Mouse (Mus musculus): ENCODE data around the gene Ccl21a.
"Not testable (repeated sequence)": the region's sequence is repeated elsewhere in the genome, so short reads cannot be mapped to it uniquely, and the experiment has no call there.

The Ccl21a gene

GRCm38 (mm10) chr4:42773893-42774292 lies at the start of gene Ccl21a:
TSS of gene Ccl21a (minus strand) at chr4:42773993.
- not testable (repeated sequence) for DNase-seq (ENCODE audit: low read depth, low spot score)

DNA sequence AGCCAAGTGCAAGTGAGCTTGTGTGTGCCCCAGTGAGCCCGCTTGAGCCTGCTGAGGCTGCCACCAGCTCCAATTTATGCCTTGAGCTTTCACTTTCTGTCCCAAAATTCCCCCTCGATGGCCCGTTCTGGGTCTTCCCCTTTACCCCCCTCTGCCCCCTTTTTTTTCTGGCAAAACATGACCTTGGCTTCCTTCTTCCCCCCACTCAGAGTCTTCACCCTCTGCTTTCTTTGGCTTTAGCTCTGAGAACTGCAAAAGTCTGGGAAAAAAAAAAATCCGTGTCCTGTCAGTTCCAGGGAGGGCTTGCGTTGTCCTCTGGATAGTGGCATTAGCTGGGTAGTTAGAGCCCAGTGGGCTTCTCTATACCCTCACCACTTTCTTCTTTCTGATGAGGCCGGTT lies 17.3 kb downstream of the Ccl21a start, which contains the start of gene Ccl19:
Ccl19 (minus strand) TSS at position 101 of the 400 bp plus-strand sequence.
- DNase-seq (ENCODE audit: low read depth, low spot score) = not testable (repeated sequence)

- DNase-seq (ENCODE audit: low read depth, low spot score) = not testable (repeated sequence)
Observed at GRCm38 (mm10) chr4:42735245-42735644, 38.5 kb downstream of the Ccl21a start, which contains the start of gene 4930578G10Rik. TSS of gene 4930578G10Rik (plus strand) at chr4:42735545.
